Mouse (Mus musculus): ENCODE measurements around the gene Popdc3. TPM values are rescaled to one million over a fixed set of nuclear protein-coding genes. Genes with fewer than 3 reads are reported as not detected.
"Not testable (repeated sequence)": the region's sequence is repeated elsewhere in the genome, so short reads cannot be mapped to it uniquely, and the experiment has no call there.

Popdc3 gene
- total RNA-seq, 2 experiments from 2014 or later: 1.7 to 2.3 TPM

DNA sequence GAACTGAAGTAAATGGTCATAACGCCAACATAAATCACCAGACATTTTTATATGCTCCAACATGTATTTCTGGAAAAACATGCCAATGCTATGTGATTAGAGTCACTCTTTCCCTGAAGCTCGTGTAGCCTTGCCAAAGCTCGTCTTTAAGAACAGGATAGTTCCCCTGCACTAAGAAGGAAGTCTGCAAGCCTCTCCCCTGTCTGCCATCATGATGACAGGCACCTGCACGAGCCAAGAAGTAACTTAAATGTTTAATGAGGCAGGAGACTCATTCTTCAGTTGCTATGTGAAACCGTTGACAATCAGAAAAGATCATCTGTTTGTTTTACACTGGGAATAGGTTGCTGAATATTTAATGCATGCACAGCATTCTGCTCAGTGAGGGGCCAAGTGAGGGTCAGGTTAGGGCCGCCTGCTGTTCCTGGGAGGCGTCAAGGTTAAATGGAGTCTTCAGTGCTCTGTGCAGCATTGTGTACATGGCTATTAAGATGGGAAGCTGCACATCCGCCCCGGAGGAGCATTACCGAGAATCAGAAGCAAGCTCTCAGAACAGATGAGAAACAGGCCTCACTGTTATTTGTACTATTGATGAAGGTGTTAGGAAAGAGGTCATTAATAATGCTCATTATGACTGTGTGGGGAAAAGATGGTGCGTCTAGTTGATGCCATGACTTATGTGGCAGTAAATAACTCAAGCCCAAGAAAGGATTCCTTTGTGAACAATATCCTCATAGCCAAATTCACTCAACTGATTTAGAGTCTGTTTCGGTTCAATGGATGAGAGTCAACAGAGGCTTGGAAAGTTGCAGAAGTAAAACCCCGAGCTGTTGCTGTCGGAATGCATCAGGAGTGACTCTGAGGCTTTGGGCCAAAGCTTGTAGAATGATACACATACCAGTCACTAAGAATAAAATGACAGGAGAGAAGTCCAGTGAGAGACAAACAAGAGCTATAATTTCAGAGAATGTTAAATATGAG, 15.7 kb downstream of the Popdc3 start:
- no peak for DNase-seq (ENCODE audit: low spot score in 2 of 2)

DNA sequence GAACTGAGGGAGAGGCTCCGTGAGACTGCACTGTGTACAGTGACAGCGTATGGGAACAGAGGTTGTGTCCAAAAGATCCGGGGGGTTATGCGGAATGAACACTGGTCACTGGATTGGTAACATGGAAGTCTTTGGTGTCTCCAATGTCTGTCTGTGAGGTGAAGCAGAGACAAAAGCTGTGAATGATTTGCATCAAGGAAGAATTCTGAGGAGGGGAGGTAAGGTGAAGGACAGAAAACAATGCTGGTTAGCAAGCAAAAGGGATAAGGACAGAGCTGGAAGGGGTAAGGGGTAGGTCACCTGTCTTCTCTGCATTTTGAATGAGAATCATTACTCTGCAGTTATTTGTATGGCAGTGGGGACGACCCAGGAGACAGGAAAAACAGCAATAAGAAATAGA, 16.6 kb downstream of the Popdc3 start:
- no peak for DNase-seq (ENCODE audit: low spot score in 2 of 2)

DNA sequence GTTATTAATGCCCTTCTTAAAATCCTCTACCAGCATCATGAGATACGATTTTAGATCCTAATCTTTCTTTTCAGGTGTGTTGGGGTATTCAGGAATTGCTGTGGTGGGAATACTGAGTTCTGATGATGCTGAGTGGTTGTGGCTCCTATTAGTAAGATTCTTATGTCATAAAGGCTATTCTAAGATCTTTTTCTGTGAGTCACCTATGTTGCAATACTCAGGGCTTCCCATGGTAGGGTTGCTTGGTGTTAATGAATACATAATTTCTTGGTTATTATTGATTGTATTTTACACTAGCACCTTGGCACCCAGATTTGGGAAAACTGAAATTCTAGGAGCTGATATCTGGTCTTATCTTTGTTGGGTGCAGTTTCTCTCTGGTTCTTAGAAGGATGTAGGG, 26.7 kb downstream of the Popdc3 start:
- DNase-seq (ENCODE audit: low spot score in 2 of 2): no peak

DNA sequence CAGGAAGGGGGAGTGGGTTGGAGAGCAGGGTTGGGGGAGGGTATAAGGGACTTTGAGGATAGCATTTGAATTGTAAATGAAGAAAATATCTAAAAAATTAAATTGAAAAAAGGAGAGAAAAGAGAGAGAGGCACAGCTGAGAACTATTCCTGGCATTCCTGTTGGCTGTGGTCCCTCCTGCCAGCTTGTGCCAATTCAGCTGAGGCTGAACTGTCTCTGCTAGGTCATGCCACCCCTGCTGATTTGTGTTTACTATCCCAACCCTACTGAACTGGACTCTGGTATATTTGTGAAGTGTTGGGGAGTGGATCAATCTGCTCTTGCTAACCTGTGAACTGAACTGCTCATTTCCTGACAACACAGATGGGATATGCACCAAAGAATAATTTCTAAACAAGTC, 32.3 kb downstream of the Popdc3 start:
- DNase-seq (ENCODE audit: low spot score in 2 of 2): no peak

DNA sequence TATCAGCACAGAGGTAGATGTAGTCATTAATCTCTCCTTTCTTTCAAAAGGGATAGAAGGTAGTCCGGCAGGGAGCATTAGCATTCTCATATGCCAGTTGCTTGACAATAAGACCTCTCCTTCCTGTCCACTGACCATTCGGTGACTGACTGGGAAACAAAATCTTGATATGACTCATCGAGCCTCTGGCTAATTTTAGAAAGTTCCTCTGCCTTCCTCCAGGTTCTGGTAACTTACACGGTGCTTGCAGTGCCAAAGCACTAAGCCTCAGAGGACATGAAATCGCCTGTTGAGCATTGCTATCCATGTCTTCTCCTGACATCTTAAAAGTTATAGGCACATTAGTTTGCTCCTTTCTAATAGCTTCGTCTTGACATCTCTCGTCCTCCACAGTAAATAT, 38.8 kb downstream of the Popdc3 start:
- no peak for DNase-seq (ENCODE audit: low spot score in 2 of 2)

DNA sequence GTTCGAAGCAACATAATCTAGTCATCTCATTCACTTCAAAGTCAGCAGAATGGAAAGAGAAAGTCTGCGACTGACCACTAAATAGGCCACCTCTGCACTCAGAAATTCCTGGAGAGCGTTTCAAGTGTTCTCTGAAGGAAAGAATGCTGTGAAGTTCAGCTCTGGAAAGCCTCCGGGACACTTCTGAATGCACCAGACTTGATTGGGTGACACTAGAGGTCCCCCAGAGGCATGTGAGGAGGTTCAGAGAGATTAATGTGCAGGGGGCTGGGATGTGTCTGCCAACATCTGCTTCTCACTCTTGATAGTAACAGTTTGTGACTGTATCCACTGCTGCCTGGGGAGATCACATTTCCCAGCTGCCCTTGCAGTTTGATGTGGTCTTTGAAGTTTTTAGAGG, 52.1 kb downstream of the Popdc3 start:
- DNase-seq (ENCODE audit: low spot score in 2 of 2): no peak

DNA sequence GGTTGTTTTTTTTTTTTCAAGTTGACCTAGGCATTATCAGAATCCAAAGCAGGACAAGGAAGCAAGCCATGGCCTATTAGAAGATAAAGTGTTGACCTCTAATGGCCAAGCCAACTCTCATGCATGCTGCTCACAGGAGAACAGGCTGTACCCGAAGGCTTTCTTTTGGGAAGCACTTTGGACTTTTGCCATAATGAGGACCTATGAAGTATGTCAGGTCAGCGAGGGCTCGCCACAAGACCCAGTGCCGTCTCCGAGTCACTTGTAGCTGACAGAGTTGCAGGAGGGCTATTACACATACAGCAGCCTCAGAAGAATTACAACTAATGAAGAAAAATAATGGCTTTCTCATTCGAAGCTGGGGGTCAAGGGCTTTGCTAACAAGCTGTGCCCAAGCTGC, 55.5 kb downstream of the Popdc3 start:
- no peak for DNase-seq (ENCODE audit: low spot score in 2 of 2)

DNA sequence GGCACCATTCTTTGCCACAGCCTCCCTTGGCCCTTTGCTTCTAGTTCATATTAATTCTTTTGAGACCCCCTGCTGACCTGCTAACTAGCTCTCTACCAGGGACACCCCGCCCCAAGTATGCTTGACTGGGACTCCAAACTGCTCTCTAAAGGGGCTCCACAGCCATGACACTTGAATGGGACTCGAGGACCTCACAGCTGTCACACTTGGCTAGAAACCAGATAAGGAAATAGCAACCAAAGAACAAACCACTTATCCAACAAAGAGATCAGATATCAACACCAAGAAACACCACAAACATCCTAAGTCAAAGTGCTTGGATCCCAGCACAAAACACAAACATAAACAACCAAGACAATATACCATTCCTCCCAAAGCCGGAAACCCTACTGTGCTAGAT, 58.4 kb downstream of the Popdc3 start:
- DNase-seq (ENCODE audit: low spot score in 2 of 2): no peak

DNA sequence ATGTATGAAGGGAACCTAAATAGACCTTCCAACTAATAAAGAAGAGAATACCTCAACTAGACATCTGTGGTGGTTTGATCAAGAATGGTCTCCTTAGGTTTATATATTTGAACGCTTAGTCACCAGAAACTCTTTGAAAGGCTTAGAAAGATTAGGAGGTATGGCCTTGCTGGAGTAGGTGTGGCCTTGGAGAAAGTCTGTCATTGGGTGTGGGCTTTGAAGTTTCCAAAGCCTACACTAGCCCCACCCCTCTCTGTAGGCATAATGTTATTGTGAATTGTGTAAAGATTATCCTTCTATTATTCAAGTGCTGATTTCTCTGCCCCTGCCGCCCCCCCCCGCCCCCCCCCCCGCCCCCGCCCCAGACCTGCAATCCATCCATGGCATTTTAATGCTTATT, 59.6 kb downstream of the Popdc3 start:
- DNase-seq (ENCODE audit: low spot score in 2 of 2): no peak

DNA sequence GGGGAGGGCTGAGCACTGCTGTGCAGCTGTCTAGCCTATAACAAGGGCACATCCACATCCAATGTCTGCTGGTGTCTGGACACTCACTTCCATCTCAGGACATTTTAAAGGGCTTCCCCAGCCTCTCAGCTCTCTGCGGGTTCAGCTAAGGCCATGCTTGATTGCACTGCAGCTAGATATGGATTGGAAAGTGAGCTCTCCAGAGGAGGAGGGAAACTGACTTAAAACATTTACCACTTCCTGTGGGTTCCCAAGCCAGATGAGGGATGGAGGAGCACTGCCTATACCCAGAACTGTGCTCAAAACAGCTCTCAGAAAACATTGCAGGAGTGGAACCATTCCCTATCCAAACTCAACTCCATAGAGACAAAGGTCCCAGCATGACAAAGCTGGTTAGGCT, 82.6 kb downstream of the Popdc3 start:
- no peak for DNase-seq (ENCODE audit: low spot score in 2 of 2)

DNA sequence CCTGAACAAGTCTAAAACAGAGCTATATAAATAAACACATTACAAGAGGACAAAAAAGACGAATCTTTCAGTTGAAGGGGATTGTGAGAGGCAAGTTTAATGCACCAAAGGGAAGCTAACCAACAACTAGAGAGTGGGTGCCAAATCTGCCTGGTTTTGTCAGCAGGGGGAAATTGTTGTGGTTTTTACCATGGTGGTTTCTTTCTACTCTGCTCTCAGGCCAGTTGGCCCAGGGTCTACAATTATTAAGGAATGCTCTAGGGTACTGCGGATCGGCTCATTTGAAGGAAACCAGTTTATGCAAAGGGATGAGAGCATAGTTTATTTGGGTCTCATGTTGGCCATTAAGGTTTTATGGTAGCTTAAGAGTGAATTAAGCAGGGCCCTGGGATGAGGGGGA, 84.2 kb downstream of the Popdc3 start:
- DNase-seq (ENCODE audit: low spot score in 2 of 2): no peak

DNA sequence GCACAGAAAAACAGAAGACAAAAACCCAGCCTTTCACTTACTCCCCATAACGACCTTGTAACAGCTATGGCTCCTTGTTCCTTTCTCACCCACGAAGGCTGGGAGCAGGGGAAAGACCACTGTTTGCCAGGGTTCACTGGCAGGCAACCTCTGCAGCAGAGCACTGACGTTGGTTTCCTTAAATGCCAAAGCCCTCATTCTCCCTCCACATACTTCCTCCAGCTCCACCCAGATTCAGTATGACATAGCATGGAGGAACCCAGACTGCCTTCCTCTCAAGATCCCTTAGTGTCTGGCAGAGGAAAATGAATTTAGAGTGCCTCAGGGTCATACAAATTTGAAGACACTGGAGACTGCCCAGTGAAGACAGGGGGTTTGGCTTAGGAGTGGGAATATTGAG, 98.6 kb downstream of the Popdc3 start:
- no peak for DNase-seq (ENCODE audit: low spot score in 2 of 2)

DNA sequence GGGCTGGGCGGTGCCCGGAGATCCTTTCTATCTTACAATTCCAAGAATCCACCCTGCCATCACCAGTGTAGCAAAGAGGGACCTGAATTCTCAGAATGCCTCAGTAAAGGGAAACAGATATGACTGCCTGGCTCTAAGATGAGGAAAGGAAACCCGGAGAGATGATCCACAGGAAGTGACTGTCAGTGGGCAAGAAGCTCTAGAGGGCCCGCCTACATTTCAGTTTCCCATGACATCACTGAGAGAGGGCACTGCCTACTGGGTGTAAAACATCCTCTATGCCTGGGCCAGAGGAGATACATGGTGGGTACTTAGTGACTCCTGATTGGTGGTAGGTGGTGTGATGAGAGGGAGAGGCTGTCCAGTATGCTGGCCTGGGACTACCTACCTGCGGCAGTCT, 99.1 kb downstream of the Popdc3 start:
- no peak for DNase-seq (ENCODE audit: low spot score in 2 of 2)

DNA sequence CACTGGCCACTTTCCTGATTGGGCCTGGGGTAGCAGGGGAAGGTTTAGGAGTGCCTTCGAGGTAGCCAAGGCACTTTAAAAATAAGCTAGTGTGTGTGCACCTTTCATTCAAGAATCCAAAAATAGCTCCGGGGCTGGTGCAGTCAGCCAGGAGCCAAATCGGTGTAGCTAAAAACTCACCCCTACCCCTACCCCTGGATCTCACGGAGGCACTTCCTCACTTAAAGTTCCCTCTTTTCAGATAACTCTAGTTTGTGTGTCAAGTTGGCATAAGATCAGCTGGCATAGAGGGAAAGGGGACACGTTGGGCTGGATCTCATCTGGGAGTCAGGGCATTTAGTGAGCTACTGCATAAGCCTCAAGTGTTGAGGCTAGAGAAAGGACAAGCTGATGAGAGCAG, 107.8 kb downstream of the Popdc3 start:
- DNase-seq (ENCODE audit: low spot score in 2 of 2): no peak

DNA sequence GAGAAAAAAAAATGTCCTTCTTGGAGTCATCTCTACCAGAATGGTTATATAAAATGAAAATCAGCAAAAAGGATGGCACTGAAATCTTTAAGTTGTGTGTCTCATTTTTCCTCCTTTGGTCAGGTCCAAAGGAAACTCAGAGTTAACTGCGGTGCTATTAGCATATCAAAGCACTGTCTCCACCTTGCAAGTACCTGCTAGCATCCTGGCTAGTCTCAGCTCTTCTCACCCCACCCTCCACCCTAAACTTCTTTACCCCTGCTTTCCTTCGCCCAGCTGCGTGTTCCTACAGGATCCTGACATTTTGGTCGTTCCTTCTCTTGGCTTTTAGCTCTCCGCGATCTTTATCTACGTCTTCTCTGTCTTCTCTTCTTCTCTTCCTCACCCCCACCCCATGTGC, 110.5 kb downstream of the Popdc3 start:
- DNase-seq (ENCODE audit: low spot score in 2 of 2): no peak

DNA sequence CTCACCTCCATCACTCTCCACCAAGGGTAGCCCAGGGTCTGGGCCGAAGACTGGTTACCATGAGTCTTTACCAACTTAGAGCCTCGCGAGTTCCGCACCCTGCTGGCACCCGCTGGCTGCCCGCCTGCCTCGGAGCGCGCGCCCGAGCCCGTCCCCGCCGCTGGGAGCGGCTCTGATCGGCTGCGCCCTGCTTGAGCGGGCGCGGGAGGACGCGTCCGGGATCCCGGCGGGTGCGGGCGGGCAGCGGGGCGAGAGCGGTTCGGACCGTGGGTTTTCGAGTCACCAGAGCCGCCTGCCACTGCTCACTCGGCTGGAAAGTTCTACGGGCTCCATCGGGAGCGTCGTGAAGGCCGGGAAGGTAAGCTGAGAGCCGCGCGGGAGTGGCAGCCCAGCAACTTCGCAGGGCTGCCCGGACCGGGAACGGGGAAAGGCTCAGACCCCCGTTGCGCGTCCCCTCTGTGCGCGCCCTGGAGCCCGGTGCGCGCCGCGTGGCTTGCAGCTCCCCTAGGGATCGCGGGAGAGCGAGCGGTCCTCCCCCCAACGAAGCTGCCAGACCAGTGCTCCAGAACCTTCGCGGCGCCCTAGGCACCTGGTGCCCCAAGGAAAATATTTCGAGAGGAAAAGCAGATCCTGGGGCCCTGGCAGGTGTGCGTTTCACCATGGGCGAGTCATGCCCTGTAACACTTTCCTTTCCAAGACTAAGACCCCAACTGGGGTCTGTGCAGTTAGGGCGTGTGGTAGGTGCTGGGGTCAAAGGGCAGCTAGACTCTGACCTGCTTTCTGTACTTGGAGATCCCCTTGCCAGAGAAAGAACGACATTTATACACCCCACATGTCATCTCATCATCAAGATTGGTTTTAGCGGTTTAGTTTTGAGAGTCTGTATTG, 111.6 kb downstream of the Popdc3 start:
- peak in 1 of 2 experiments; percentile 5 for DNase-seq (ENCODE audit: low spot score in 2 of 2)

DNA sequence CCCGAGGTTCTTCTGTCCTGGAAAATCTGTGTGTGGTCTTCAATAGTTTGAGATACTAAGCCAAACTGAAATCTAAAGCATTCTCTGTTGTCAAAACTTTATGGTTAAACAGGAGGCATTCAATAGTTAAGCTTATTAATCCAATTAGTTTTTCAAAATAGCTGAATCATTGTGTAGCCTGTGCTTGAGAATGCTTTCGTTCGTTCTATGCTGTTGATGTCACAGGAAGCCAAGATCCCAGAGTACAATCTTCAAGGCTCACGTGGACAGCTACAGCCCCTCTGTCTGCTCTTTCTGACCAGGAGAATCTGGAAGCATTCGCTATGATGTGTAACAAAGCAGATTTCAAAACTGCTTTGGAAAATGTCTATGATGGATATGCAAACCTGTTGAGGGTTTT, 112.7 kb downstream of the Popdc3 start:
- DNase-seq (ENCODE audit: low spot score in 2 of 2): no peak

DNA sequence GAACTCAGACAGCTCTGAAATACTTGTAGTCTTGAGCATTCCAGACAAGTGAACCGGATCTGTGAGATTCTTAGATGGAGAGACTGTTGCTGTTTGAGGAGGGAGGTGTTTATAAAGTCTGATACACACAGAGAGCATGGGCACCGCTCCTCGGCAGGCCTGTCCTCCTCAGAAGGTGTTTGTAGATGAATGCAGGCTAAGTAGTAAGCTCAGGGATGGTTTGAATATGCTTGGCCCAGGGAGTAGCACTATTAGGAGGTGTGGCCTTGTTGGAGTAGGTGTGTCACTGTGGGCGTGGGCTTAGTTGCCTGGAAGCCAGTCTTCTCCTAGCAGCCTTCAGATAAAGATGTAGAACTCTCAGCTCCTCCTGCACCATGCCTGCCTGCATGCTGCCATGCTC, 114.3 kb downstream of the Popdc3 start:
- not testable (repeated sequence) for DNase-seq (ENCODE audit: low spot score in 2 of 2)

DNA sequence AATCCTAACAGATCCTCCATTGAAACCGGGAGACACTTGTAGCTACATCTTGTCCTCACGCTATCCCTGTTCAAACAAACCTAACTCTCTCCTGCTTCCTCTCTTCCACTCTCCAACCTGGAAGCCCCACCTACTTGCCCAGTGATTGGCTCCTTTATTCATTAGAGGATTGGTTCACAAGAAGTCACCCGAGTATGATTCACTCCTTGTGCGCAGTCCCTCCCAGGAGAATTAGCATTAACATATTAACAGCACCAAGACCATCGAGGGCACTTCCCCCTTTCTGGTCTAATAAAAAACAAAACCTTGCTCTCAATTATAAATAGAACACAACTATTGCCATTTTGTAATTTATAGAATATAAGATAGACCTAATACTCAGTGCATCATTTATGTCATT, 117.2 kb downstream of the Popdc3 start:
- no peak for DNase-seq (ENCODE audit: low spot score in 2 of 2)

DNA sequence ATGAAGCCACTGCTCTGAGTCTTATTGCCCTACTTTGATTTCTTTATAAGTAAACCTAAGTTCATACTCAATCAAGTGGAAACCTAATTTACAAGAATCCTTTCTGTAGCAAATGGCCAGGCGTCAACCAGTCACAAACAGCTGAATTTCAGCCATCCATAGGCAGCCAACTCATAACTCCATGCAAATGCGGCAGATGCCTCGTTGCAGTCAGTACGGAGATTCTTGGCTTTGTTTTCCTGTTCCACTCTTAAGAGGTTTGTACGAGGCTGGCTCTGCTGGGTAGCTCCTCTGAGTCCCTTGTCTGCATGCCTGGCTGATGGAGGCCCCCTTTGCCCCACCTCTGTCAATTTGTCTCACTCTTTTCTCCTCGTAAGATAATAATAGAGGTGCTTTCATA, 120.6 kb downstream of the Popdc3 start:
- no peak for DNase-seq (ENCODE audit: low spot score in 2 of 2)

DNA sequence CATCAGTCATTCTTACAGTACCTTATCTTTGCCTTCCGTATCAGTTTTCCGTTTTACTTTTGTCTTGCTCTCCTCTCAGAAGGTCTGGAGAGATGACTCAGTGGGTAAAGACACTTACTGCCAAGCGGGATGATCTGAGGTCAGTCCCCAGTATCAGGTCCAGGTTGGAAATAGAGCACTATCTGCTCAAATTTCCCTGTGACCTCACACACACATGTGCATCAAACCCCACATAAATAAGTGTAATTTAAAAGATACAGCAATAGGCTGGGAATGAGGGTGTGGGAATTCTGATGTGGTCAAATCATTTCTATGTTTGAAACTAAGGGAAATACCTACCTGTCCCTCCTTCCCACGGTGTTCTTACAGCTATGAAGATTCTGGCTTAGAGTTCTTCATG, 121.6 kb downstream of the Popdc3 start:
- DNase-seq (ENCODE audit: low spot score in 2 of 2): no peak

All from adrenal gland, postnatal 4 days (tissue).